Mouse (Mus musculus): ENCODE data around the gene Slc18b1.

GRCm38 (mm10) chr10:23816241-23816640 is 19.5 kb downstream of the Slc18b1 start:
- no peak for TF ChIP-seq CTCF (IDR thresholded peaks at IDR 0.05; ENCODE audit: low read depth)
- no peak for TF ChIP-seq EP300 (IDR thresholded peaks at IDR 0.05; ENCODE audit: low read depth)

Data from liver, postnatal 0 days (tissue).